Mouse (Mus musculus) CH12.LX (cell line): ENCODE results near the gene Ppp1r13l. TPM values are rescaled to one million over a fixed set of nuclear protein-coding genes. Genes with fewer than 3 reads are reported as not detected.

ENCODE experiments used
- DNase-seq: peaks from one replicate; pipeline ENCODE4 v3.0.0-alpha.2; 2013; ENCODE audit errors: extremely low read depth
- H3K27ac ChIP-seq: 2 replicates; pipeline ENCODE4 v1.5.1; 2012; ENCODE audit warnings: low read depth, mild to moderate bottlenecking, control low read depth, moderate library complexity; ENCODE audit not compliant: insufficient read depth
- H3K27me3 ChIP-seq: replicated peaks from 2 replicates; pipeline ENCODE3; 2012; ENCODE audit warnings: inconsistent platforms
- H3K36me3 ChIP-seq, 2 experiments: replicated peaks in 1 of 2; 2 replicates each; pipeline versions ENCODE3 to v1.6.1; 2012; ENCODE audit warnings: inconsistent platforms in 1 of 2, low read length in 1 of 2, mild to moderate bottlenecking in 1 of 2, mixed read lengths in 1 of 2, moderate library complexity in 1 of 2; ENCODE audit not compliant: control insufficient read depth in 1 of 2, insufficient read depth in 1 of 2
- H3K4me1 ChIP-seq, 2 experiments: 2 replicates each; pipeline ENCODE4 v1.6.1; 2012; ENCODE audit warnings: inconsistent platforms in 1 of 2, moderate library complexity in 1 of 2; ENCODE audit not compliant: insufficient read depth in 2 of 2, control insufficient read depth in 1 of 2
- H3K4me2 ChIP-seq: 2 replicates; pipeline ENCODE4 v1.6.1; 2012; ENCODE audit warnings: low read depth, mild to moderate bottlenecking, control low read depth; ENCODE audit not compliant: poor library complexity, insufficient read depth, severe bottlenecking
- H3K4me3 ChIP-seq, 3 experiments: fragments of 150-350 bp in 1 of 3; sonication (generic) in 1 of 3; replicated peaks in 1 of 3; 2 replicates each; pipeline versions ENCODE3 to v1.5.1; 2011 to 2012; ENCODE audit warnings: low read depth in 2 of 3, low read length in 2 of 3, mild to moderate bottlenecking in 2 of 3, moderate library complexity in 2 of 3, control low read depth in 1 of 3, improper control_type of control experiment in 1 of 3, inconsistent platforms in 1 of 3, mixed read lengths in 1 of 3; ENCODE audit not compliant: poor library complexity in 1 of 3
- H3K79me2 ChIP-seq: replicated peaks from 2 replicates; pipeline ENCODE4 v1.6.1; 2012; ENCODE audit warnings: mild to moderate bottlenecking, moderate library complexity; ENCODE audit not compliant: control insufficient read depth, poor library complexity, insufficient read depth, severe bottlenecking; ENCODE audit errors: extremely low read depth
- H3K9ac ChIP-seq: 2 replicates; pipeline ENCODE4 v1.6.1; 2012; ENCODE audit warnings: low read depth, mild to moderate bottlenecking, control low read depth, moderate library complexity; ENCODE audit not compliant: insufficient read depth
- H3K9me3 ChIP-seq: replicated peaks from 2 replicates; pipeline ENCODE3; 2012; ENCODE audit warnings: low read length, inconsistent platforms, mixed read lengths
- CHD2 ChIP-seq: IDR thresholded peaks from 2 replicates; pipeline ENCODE4 v1.6.1; 2011; ENCODE audit warnings: low read length, improper control_type of control experiment
- CTCF ChIP-seq, 2 experiments: IDR thresholded peaks in 1 of 2; conservative IDR thresholded peaks in 1 of 2; 2 replicates each; pipeline ENCODE4 v1.5.1; 2011 to 2012; ENCODE audit warnings: low read depth in 2 of 2, low read length in 2 of 2, improper control_type of control experiment in 1 of 2, inconsistent platforms in 1 of 2, mild to moderate bottlenecking in 1 of 2, moderate library complexity in 1 of 2
- E2F4 ChIP-seq: IDR thresholded peaks from 2 replicates; pipeline ENCODE4 v1.6.1; 2011; ENCODE audit warnings: low read depth, low read length, improper control_type of control experiment; ENCODE audit not compliant: insufficient replicate concordance
- ELF1 ChIP-seq: IDR thresholded peaks from 2 replicates; pipeline ENCODE4 v1.6.1; 2014; ENCODE audit warnings: low read depth, mild to moderate bottlenecking, inconsistent platforms, low read length, improper control_type of control experiment
- EP300 ChIP-seq: IDR thresholded peaks from 2 replicates; pipeline ENCODE4 v1.6.1; 2011; ENCODE audit warnings: low read length, improper control_type of control experiment
- HCFC1 ChIP-seq: IDR thresholded peaks from 2 replicates; pipeline ENCODE4 v1.6.1; 2012; ENCODE audit warnings: low read depth, mild to moderate bottlenecking, inconsistent platforms, low read length, improper control_type of control experiment
- IRF4 ChIP-seq: IDR thresholded peaks from 2 replicates; pipeline ENCODE4 v1.6.1; 2014; ENCODE audit warnings: low read depth, mild to moderate bottlenecking, inconsistent platforms, low read length, improper control_type of control experiment
- JUND ChIP-seq: conservative IDR thresholded peaks from 2 replicates; pipeline ENCODE4 v1.6.1; 2011; ENCODE audit warnings: low read depth, low read length, improper control_type of control experiment
- MAFK ChIP-seq: IDR thresholded peaks from 2 replicates; pipeline ENCODE4 v1.6.1; 2011; ENCODE audit warnings: low read length, improper control_type of control experiment; ENCODE audit not compliant: insufficient replicate concordance
- MAX ChIP-seq: IDR thresholded peaks from 2 replicates; pipeline ENCODE4 v1.6.1; 2011; ENCODE audit warnings: low read length, improper control_type of control experiment
- MEF2A ChIP-seq: IDR thresholded peaks from 2 replicates; pipeline ENCODE4 v1.6.1; 2014; ENCODE audit warnings: low read depth, mild to moderate bottlenecking, inconsistent platforms, low read length, improper control_type of control experiment, borderline replicate concordance
- MXI1 ChIP-seq: IDR thresholded peaks from 2 replicates; pipeline ENCODE4 v1.6.1; 2011; ENCODE audit warnings: mild to moderate bottlenecking, low read depth, low read length, improper control_type of control experiment
- NELFE ChIP-seq: IDR thresholded peaks from 2 replicates; pipeline ENCODE4 v1.6.1; 2011; ENCODE audit warnings: low read depth, low read length, improper control_type of control experiment
- PAX5 ChIP-seq: IDR thresholded peaks from 2 replicates; pipeline ENCODE4 v1.6.1; 2012; ENCODE audit warnings: low read length, inconsistent platforms, mixed read lengths
- POLR2AphosphoS2 ChIP-seq: IDR thresholded peaks from 2 replicates; pipeline ENCODE4 v1.6.1; 2011; ENCODE audit warnings: low read depth, low read length, improper control_type of control experiment
- RAD21 ChIP-seq: IDR thresholded peaks from 2 replicates; pipeline ENCODE4 v1.6.1; 2011; ENCODE audit warnings: low read depth, mild to moderate bottlenecking, low read length, improper control_type of control experiment, moderate library complexity
- SMC3 ChIP-seq: IDR thresholded peaks from 2 replicates; pipeline ENCODE4 v1.6.1; 2011; ENCODE audit warnings: low read depth, low read length, improper control_type of control experiment
- UBTF ChIP-seq: IDR thresholded peaks from 2 replicates; pipeline ENCODE4 v1.6.1; 2012; ENCODE audit warnings: low read depth, mild to moderate bottlenecking, inconsistent platforms, low read length, improper control_type of control experiment, moderate library complexity
- USF2 ChIP-seq: conservative IDR thresholded peaks from 2 replicates; pipeline ENCODE4 v1.6.1; 2011; ENCODE audit warnings: low read depth, low read length, improper control_type of control experiment
- ZMIZ1 ChIP-seq: IDR thresholded peaks from 2 replicates; pipeline ENCODE4 v1.6.1; 2012; ENCODE audit warnings: low read depth, mild to moderate bottlenecking, inconsistent platforms, low read length, improper control_type of control experiment
- ZNF384 ChIP-seq: IDR thresholded peaks from 2 replicates; pipeline ENCODE4 v1.6.1; 2012; ENCODE audit warnings: low read depth, low read length, improper control_type of control experiment, inconsistent platforms
- dilution Hi-C: fragments of 300-500 bp; cut with MboI; formaldehyde crosslinking; loops from 2 replicates; pipeline ENCODE4 v1.14.3; 2020; ENCODE audit warnings: low sequenced_read_pairs; ENCODE audit not compliant: extremely low pct_unique_long_range_greater_than_20kb, extremely low pct_ligation_motif_present
- in situ Hi-C: fragments of 300-500 bp; cut with MboI; formaldehyde crosslinking; loops from 3 replicates; pipeline ENCODE4 v1.14.3; 2019; ENCODE audit warnings: low sequenced_read_pairs, low pct_ligation_motif_present, low pct_unique_long_range_greater_than_20kb, mixed read lengths
- polyA plus RNA-seq: library from polyadenylated mRNA; unstranded; fragments of >175 nt; gene quantifications from 2 replicates; pipeline ENCODE4 v1.2.1, GENCODE M21; 2012; ENCODE audit warnings: low read depth; ENCODE audit not compliant: insufficient read length
- total RNA-seq, 2 experiments: library from RNA; depleted of rRNA; stranded (reverse); fragments of 300-350 nt in 1 of 2; fragments of >200 nt in 1 of 2; gene quantifications; 2 replicates each; pipeline ENCODE4 v1.2.3; 2012 to 2014

The Ppp1r13l gene
- total and polyA plus RNA-seq, 3 experiments: 0.11 to 1.3 (median 0.68) TPM

DNA sequence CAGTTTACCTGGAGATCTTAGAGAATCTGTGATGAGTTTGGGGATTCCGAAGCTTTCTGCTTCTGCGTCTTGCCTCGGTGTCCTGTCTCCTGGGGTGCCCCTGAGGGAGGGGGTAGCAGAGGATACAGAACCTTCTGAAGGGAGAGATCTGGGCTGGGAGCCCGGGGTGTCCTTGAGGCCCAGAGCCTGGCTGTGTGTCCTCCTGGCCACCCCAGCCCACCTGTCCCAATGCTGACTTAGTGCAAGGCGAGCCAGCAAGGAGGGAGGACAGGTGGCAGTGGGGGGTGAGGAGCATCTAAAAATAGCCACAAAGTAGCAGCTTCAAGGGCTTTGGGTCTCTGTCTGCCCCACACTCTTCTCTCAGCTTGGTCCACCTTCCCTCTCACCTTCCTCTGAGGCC, 52.2 kb downstream of the Ppp1r13l start:
- Histone ChIP-seq H3K79me2 (no peaks in the 10 kb centered on the region), H3K4me2 (no peak overlapping the region), H3K36me3 (no peaks in the 10 kb centered on the region), H3K27ac (no peak overlapping the region), H3K4me3 (no peak overlapping the region), H3K27me3 (peaks cover 55% of the 10 kb centered on the region), H3K4me1 (peaks cover 5 to 25% of the 10 kb centered on the region in 2 experiments; a peak in 3 of 4 replicates), H3K9ac (no peak overlapping the region), H3K9me3 (peaks cover 15% of the 10 kb centered on the region)
- in situ Hi-C loops (loop anchor here (25.0 kb wide), 2 partner anchors 151 to 451 kb away; partner anchors contain the start of genes Ceacam16, Gm19345 and Ppp1r37), dilution Hi-C loops (no loop called here)
- TF ChIP-seq ZNF384: no peak
- no peak for TF ChIP-seq SMC3
- no peak for TF ChIP-seq CTCF (conservative IDR thresholded peaks at IDR 0.05 in 1 of 2, IDR thresholded peaks at IDR 0.05 in 1 of 2; ENCODE audit: low read depth in 2 of 2, low read length in 2 of 2)
- TF ChIP-seq NELFE: no peak
- DNase-seq: no peak

- no peak overlapping the region for H3K4me2 ChIP-seq
- H3K79me2 ChIP-seq: no peaks in the 10 kb centered on the region
- peaks cover 56% of the 10 kb centered on the region for H3K27me3 ChIP-seq
- no peak overlapping the region for H3K27ac ChIP-seq
- TF ChIP-seq ELF1: no peak
- no peak for TF ChIP-seq IRF4
- no peak for TF ChIP-seq PAX5
- TF ChIP-seq EP300: no peak
- TF ChIP-seq JUND: no peak
- no peak for TF ChIP-seq MAX
- TF ChIP-seq NELFE: no peak
- TF ChIP-seq MAFK: no peak
- TF ChIP-seq MEF2A: no peak
- TF ChIP-seq CHD2: no peak
- TF ChIP-seq UBTF: no peak
- no peak for TF ChIP-seq ZMIZ1
- TF ChIP-seq USF2: no peak
- no peak for TF ChIP-seq E2F4
- TF ChIP-seq POLR2AphosphoS2: no peak
- TF ChIP-seq RAD21: no peak
- no peak for TF ChIP-seq MXI1
- TF ChIP-seq HCFC1: no peak
- no peak for DNase-seq
- no peak overlapping the region for H3K9ac ChIP-seq
- H3K9me3 ChIP-seq: peaks cover 15% of the 10 kb centered on the region
- in situ Hi-C loops: loop anchor here (25.0 kb wide), 2 partner anchors 149 to 449 kb away; partner anchors contain the start of genes Ceacam16, Gm19345 and Ppp1r37
- H3K4me1 ChIP-seq: peaks cover 5 to 25% of the 10 kb centered on the region in 2 experiments; a peak in 3 of 4 replicates
- dilution Hi-C loops: no loop called here
- no peak overlapping the region for H3K4me3 ChIP-seq
- no peaks in the 10 kb centered on the region for H3K36me3 ChIP-seq
These were observed 54.0 kb downstream of the Ppp1r13l start for GRCm38 (mm10) chr7:19413525-19413924.
